Mouse (Mus musculus): ENCODE data around the gene Lilr4b. TPM values are rescaled to one million over a fixed set of nuclear protein-coding genes. Genes with fewer than 3 reads are reported as not detected.
"Not testable (repeated sequence)": the region's sequence is repeated elsewhere in the genome, so short reads cannot be mapped to it uniquely, and the experiment has no call there.

Lilr4b gene
- polyA plus RNA-seq (2014; fragmentation: Nextera tagmentation; extraction: Ambion mirVana) = 0.18 TPM in 1 of 2 replicates, not detected in the other

DNA sequence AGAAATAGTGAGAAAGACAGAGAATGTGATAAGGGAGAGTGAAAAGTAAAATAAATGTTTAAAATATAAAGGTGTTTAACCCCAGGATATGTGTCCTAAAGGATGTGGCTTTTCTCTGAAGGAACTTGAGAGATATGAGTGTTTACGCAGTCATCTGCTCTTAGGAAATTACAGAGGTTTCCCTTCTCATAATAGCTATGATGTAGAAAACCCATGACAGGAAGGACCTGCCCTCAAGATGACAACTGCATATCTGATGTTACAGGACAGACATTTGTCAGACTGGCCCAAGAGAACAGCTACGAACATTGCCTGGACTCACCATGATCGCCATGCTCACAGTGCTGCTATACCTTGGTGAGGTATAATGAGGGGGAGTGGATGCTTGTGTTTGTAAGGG, at the start of gene Lilr4b, which contains the start of gene Gm49339:
Lilr4b (plus strand) TSS at position 236 of the 400 bp plus-strand sequence.
Gm49339 (plus strand) TSS at position 216 of the 400 bp plus-strand sequence.
- not testable (repeated sequence) for H3K27me3 ChIP-seq (ENCODE audit: control insufficient read depth, insufficient read depth, low read length); H3K4me2 ChIP-seq (ENCODE audit: low read depth, low read length); H3K36me3 ChIP-seq (ENCODE audit: control insufficient read depth, insufficient read depth, low read length); H3K4me1 ChIP-seq (ENCODE audit: control insufficient read depth, insufficient read depth, low read length); H3K27ac ChIP-seq (ENCODE audit: low read depth, low read length); ATAC-seq (ENCODE audit: low read depth); H3K4me3 ChIP-seq (ENCODE audit: low read depth, low read length); H3K9me3 ChIP-seq (ENCODE audit: control insufficient read depth, low read length); H3K9ac ChIP-seq (replicated peaks; ENCODE audit: low read depth, low read length)
- WGBS = 93% methylated on average over 1 of the region's 3 CpGs

GRCm38 (mm10) chr10:51432940-51433339, 47.5 kb upstream of the Lilr4b start:
- Histone ChIP-seq H3K4me1 (ENCODE audit: control insufficient read depth, insufficient read depth, low read length) (no peaks in the 10 kb centered on the region), H3K4me3 (ENCODE audit: low read depth, low read length) (no peak overlapping the region), H3K9ac (replicated peaks; ENCODE audit: low read depth, low read length) (no peak overlapping the region), H3K36me3 (ENCODE audit: control insufficient read depth, insufficient read depth, low read length) (no peaks in the 10 kb centered on the region), H3K4me2 (ENCODE audit: low read depth, low read length) (no peak overlapping the region), H3K27ac (ENCODE audit: low read depth, low read length) (no peak overlapping the region), H3K27me3 (ENCODE audit: control insufficient read depth, insufficient read depth, low read length) (no peaks in the 10 kb centered on the region), H3K9me3 (ENCODE audit: control insufficient read depth, low read length) (no peaks in the 10 kb centered on the region)
- ATAC-seq (ENCODE audit: low read depth) = no peak

DNA sequence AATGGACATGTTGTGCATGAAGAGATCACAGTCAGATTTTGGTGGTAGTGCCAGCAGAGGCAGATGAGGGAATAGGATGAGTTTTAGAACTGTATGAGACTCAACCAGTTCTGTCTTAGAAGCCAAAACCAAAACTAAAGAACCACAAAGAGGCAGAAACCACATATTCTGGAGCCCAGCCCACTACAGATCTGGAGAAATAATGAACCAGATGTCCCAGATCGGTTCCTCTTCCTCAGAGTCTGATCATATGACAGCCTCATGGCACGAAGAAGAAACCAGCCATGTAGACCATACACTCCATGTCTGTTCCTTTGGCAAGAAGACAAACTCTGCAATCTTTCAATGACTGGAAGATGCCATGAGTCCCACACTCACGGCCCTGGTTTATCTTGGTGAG, 44.7 kb upstream of the Lilr4b start:
- 86% methylated on average over 3 of the region's 3 CpGs for WGBS

DNA sequence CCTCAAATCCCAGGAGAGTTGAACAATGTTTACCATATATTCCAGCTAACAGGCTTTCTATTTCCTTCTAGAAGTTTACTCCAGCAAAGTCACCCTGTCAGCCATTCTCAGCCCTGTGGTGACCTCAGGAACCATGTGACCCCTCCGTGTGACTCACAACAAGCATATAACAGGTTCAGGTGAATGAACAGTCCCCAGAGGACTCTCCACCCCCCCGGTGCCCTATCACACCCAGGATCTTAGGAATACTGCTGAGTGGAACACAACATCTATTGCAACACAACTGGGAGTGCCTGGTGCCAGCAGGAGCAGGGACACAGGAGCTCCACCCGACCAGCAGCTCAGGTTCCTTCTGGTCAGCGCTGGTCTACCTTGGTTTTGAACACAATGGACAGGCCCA, 28.8 kb upstream of the Lilr4b start:
- Histone ChIP-seq H3K4me2 (ENCODE audit: low read depth, low read length) (no peak overlapping the region), H3K4me3 (ENCODE audit: low read depth, low read length) (no peak overlapping the region), H3K36me3 (ENCODE audit: control insufficient read depth, insufficient read depth, low read length) (no peaks in the 10 kb centered on the region), H3K27ac (ENCODE audit: low read depth, low read length) (no peak overlapping the region), H3K27me3 (ENCODE audit: control insufficient read depth, insufficient read depth, low read length) (no peaks in the 10 kb centered on the region), H3K4me1 (ENCODE audit: control insufficient read depth, insufficient read depth, low read length) (no peaks in the 10 kb centered on the region), H3K9ac (replicated peaks; ENCODE audit: low read depth, low read length) (no peak overlapping the region), H3K9me3 (ENCODE audit: control insufficient read depth, low read length) (no peaks in the 10 kb centered on the region)
- no peak for ATAC-seq (ENCODE audit: low read depth)
- 85% methylated on average over 4 of the region's 4 CpGs for WGBS

More for the DNA sequence above, 44.7 kb upstream of the Lilr4b start:
- Histone ChIP-seq H3K27me3 (ENCODE audit: control insufficient read depth, insufficient read depth, low read length) (no peaks in the 10 kb centered on the region), H3K4me1 (ENCODE audit: control insufficient read depth, insufficient read depth, low read length) (no peaks in the 10 kb centered on the region), H3K4me3 (ENCODE audit: low read depth, low read length) (no peak overlapping the region), H3K27ac (ENCODE audit: low read depth, low read length) (no peak overlapping the region), H3K9me3 (ENCODE audit: control insufficient read depth, low read length) (no peaks in the 10 kb centered on the region), H3K9ac (replicated peaks; ENCODE audit: low read depth, low read length) (no peak overlapping the region), H3K4me2 (ENCODE audit: low read depth, low read length) (no peak overlapping the region), H3K36me3 (ENCODE audit: control insufficient read depth, insufficient read depth, low read length) (no peaks in the 10 kb centered on the region)
- no peak for ATAC-seq (ENCODE audit: low read depth)

DNA sequence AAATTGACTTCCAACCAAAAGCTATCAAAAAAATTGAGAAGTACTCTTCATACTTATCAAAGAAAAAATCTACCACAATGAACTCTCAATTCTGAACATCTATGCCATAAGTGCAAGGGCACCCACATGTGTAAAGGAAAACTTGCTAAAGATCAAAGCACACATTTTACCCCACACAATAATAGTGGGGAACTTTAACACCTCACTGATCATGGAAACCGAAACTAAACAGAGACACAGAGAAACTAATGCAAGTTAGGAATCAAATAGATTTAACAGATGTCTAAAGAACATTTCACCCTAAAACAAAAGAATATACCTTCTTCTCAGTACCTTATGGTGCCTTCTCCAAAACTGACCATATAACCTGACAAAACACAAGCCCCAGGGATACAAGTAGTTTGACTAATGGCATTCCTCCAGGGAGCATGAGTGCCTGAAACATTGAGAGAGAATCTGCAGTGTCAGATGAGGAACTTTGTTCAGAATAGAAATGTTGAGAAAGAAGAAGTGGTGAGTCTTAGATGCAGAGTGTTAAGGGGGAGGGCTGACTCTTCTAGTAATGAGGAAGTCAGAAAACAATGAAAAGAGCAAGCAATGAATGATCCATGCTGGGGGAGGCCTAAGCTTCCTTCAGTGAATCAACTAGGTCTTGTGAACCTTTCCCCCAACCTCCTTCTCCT, 26.7 kb upstream of the Lilr4b start:
- Histone ChIP-seq H3K4me1 (ENCODE audit: control insufficient read depth, insufficient read depth, low read length) (no peaks in the 10 kb centered on the region), H3K9me3 (ENCODE audit: control insufficient read depth, low read length) (no peaks in the 10 kb centered on the region), H3K27ac (ENCODE audit: low read depth, low read length) (no peak overlapping the region), H3K4me3 (ENCODE audit: low read depth, low read length) (no peak overlapping the region), H3K9ac (replicated peaks; ENCODE audit: low read depth, low read length) (no peak overlapping the region), H3K27me3 (ENCODE audit: control insufficient read depth, insufficient read depth, low read length) (no peaks in the 10 kb centered on the region), H3K36me3 (ENCODE audit: control insufficient read depth, insufficient read depth, low read length) (no peaks in the 10 kb centered on the region), H3K4me2 (ENCODE audit: low read depth, low read length) (no peak overlapping the region)
- ATAC-seq (ENCODE audit: low read depth) = no peak
- 70% methylated on average over 1 of the region's 1 CpGs for WGBS

DNA sequence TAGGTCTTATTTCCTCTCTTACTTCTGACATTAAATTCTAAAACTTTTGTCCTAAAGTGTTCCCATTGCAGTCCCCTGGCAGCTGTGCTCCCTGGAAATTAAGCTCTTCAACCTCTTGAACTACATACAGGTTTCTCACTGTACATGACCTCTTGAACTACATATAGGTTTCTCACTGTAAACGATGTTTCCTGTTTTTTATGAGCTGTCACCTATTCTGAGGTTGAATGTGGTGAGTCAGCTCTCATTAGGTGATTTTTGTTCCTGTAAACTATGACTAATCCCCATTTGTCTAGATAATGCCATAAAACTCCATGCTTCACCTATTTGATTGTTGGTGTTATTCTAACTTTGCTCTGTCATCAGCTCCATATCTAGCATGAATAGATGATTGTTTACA, 26.1 kb upstream of the Lilr4b start:
- H3K4me1 ChIP-seq (ENCODE audit: control insufficient read depth, insufficient read depth, low read length) = no peaks in the 10 kb centered on the region
- H3K4me2 ChIP-seq (ENCODE audit: low read depth, low read length) = no peak overlapping the region
- H3K27ac ChIP-seq (ENCODE audit: low read depth, low read length) = no peak overlapping the region
- H3K9ac ChIP-seq (replicated peaks; ENCODE audit: low read depth, low read length) = no peak overlapping the region
- H3K36me3 ChIP-seq (ENCODE audit: control insufficient read depth, insufficient read depth, low read length) = no peaks in the 10 kb centered on the region
- H3K4me3 ChIP-seq (ENCODE audit: low read depth, low read length) = no peak overlapping the region
- WGBS = 77% methylated on average over 1 of the region's 1 CpGs
- ATAC-seq (ENCODE audit: low read depth) = no peak
- no peaks in the 10 kb centered on the region for H3K27me3 ChIP-seq (ENCODE audit: control insufficient read depth, insufficient read depth, low read length)
- H3K9me3 ChIP-seq (ENCODE audit: control insufficient read depth, low read length) = no peaks in the 10 kb centered on the region

- WGBS = 80% methylated on average over 1 of the region's 1 CpGs
- H3K4me1 ChIP-seq (ENCODE audit: control insufficient read depth, insufficient read depth, low read length) = no peaks in the 10 kb centered on the region
- no peaks in the 10 kb centered on the region for H3K9me3 ChIP-seq (ENCODE audit: control insufficient read depth, low read length)
- no peak overlapping the region for H3K4me3 ChIP-seq (ENCODE audit: low read depth, low read length)
- H3K27ac ChIP-seq (ENCODE audit: low read depth, low read length) = no peak overlapping the region
- no peaks in the 10 kb centered on the region for H3K36me3 ChIP-seq (ENCODE audit: control insufficient read depth, insufficient read depth, low read length)
- H3K4me2 ChIP-seq (ENCODE audit: low read depth, low read length) = no peak overlapping the region
- no peaks in the 10 kb centered on the region for H3K27me3 ChIP-seq (ENCODE audit: control insufficient read depth, insufficient read depth, low read length)
- no peak overlapping the region for H3K9ac ChIP-seq (replicated peaks; ENCODE audit: low read depth, low read length)
- no peak for ATAC-seq (ENCODE audit: low read depth)
These were observed 24.7 kb upstream of the Lilr4b start for GRCm38 (mm10) chr10:51455762-51456161.

- H3K4me3 ChIP-seq (ENCODE audit: low read depth, low read length) = no peak overlapping the region
- H3K36me3 ChIP-seq (ENCODE audit: control insufficient read depth, insufficient read depth, low read length) = no peaks in the 10 kb centered on the region
- H3K4me1 ChIP-seq (ENCODE audit: control insufficient read depth, insufficient read depth, low read length) = no peaks in the 10 kb centered on the region
- no peak overlapping the region for H3K4me2 ChIP-seq (ENCODE audit: low read depth, low read length)
- no peak overlapping the region for H3K9ac ChIP-seq (replicated peaks; ENCODE audit: low read depth, low read length)
- ATAC-seq (ENCODE audit: low read depth) = no peak
- H3K27ac ChIP-seq (ENCODE audit: low read depth, low read length) = no peak overlapping the region
- WGBS = 82% methylated on average over 4 of the region's 4 CpGs
- H3K27me3 ChIP-seq (ENCODE audit: control insufficient read depth, insufficient read depth, low read length) = no peaks in the 10 kb centered on the region
- no peaks in the 10 kb centered on the region for H3K9me3 ChIP-seq (ENCODE audit: control insufficient read depth, low read length)
These were observed 24.1 kb upstream of the Lilr4b start for GRCm38 (mm10) chr10:51456369-51456768.

GRCm38 (mm10) chr10:51463800-51464199, 16.6 kb upstream of the Lilr4b start:
- not testable (repeated sequence) for ATAC-seq (ENCODE audit: low read depth); H3K4me3 ChIP-seq (ENCODE audit: low read depth, low read length); H3K9me3 ChIP-seq (ENCODE audit: control insufficient read depth, low read length); H3K36me3 ChIP-seq (ENCODE audit: control insufficient read depth, insufficient read depth, low read length); H3K4me2 ChIP-seq (ENCODE audit: low read depth, low read length); H3K27ac ChIP-seq (ENCODE audit: low read depth, low read length); H3K27me3 ChIP-seq (ENCODE audit: control insufficient read depth, insufficient read depth, low read length); H3K9ac ChIP-seq (replicated peaks; ENCODE audit: low read depth, low read length); H3K4me1 ChIP-seq (ENCODE audit: control insufficient read depth, insufficient read depth, low read length)
- 41% methylated on average over 4 of the region's 4 CpGs for WGBS
